Mouse (Mus musculus) forebrain, embryonic 10.5 days (tissue): ENCODE measurements around the gene Olfr1417. TPM values are rescaled to one million over a fixed set of nuclear protein-coding genes. Genes with fewer than 3 reads are reported as not detected.

Source experiments
- DNase-seq: peaks from one replicate; pipeline ENCODE4 v3.0.0-alpha.2; 2017; ENCODE audit warnings: low spot score; ENCODE audit errors: extremely low spot score
- H3K27ac ChIP-seq: fragments of 300-500 bp; sonication (generic); 2 replicates; pipeline ENCODE4 v1.5.1; 2016; ENCODE audit warnings: mild to moderate bottlenecking
- H3K27me3 ChIP-seq: fragments of 300-500 bp; sonication (generic); 2 replicates; pipeline ENCODE4 v1.6.1; 2016; ENCODE audit warnings: mild to moderate bottlenecking; ENCODE audit not compliant: poor library complexity, severe bottlenecking
- H3K36me3 ChIP-seq: fragments of 300-500 bp; sonication (generic); replicated peaks from 2 replicates; pipeline ENCODE4 v1.6.1; 2016; ENCODE audit warnings: mild to moderate bottlenecking, moderate library complexity
- H3K4me1 ChIP-seq: fragments of 300-500 bp; sonication (generic); 2 replicates; pipeline ENCODE4 v1.6.1; 2016
- H3K4me3 ChIP-seq: fragments of 300-500 bp; sonication (generic); 2 replicates; pipeline ENCODE4 v1.5.1; 2016; ENCODE audit warnings: mild to moderate bottlenecking, moderate library complexity
- H3K9me3 ChIP-seq: fragments of 300-500 bp; sonication (generic); 2 replicates; pipeline ENCODE4 v1.6.1; 2016; ENCODE audit warnings: mild to moderate bottlenecking, moderate library complexity
- WGBS: fragments of 180-500 bp; shearing (Covaris S2); methylation state at CpG from one replicate; pipeline ENCODE4 v1.1.7; 2016; 5-methylcytosine and 5-hydroxymethylcytosine counted together
- polyA plus RNA-seq: library from polyadenylated mRNA; unstranded; fragments of >200 nt; fragmentation: Nextera tagmentation; extraction: Ambion mirVana; gene quantifications from 2 replicates; pipeline ENCODE4 v1.2.1, GENCODE M21; 2016

The Olfr1417 gene
- polyA plus RNA-seq, 1 experiment from 2014 or later, result 0.06 TPM

DNA sequence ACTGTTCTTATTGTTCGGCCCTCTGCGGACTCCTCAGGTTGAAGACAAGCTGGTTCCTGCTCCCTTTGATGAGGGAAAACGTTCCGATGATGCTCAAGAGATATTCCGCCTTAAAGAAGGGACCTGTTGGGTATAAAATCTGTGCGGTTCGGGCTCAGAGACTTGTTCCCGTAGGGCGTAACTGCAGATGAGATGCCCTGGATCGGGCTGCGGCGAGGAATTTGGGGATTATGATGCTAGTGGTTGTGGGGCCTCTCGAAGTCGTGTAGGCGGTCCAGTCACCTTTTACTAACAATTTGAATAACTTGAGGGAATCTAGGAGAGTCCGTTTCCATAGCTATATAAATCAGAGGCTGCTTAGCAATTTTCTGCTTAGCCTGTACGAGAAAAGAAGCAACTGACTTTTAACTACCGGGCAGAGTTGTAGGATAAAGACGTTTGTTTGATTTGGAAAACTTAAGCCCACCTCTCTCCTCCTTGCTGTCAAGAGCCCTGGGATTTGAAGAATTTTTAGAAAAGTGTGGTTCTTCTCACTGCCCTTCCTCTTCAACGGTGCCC is 19.8 kb downstream of the Olfr1417 start, which contains the start of gene Stx3:
Stx3 (minus strand) TSS at position 261 of the 558 bp plus-strand sequence.
- H3K27ac ChIP-seq, result peak within 1 kb of the TSS; percentile 80
- 1% methylated on average over 20 of the region's 20 CpGs for WGBS
- peaks cover 27% of the 10 kb centered on the region for H3K4me1 ChIP-seq

DNA sequence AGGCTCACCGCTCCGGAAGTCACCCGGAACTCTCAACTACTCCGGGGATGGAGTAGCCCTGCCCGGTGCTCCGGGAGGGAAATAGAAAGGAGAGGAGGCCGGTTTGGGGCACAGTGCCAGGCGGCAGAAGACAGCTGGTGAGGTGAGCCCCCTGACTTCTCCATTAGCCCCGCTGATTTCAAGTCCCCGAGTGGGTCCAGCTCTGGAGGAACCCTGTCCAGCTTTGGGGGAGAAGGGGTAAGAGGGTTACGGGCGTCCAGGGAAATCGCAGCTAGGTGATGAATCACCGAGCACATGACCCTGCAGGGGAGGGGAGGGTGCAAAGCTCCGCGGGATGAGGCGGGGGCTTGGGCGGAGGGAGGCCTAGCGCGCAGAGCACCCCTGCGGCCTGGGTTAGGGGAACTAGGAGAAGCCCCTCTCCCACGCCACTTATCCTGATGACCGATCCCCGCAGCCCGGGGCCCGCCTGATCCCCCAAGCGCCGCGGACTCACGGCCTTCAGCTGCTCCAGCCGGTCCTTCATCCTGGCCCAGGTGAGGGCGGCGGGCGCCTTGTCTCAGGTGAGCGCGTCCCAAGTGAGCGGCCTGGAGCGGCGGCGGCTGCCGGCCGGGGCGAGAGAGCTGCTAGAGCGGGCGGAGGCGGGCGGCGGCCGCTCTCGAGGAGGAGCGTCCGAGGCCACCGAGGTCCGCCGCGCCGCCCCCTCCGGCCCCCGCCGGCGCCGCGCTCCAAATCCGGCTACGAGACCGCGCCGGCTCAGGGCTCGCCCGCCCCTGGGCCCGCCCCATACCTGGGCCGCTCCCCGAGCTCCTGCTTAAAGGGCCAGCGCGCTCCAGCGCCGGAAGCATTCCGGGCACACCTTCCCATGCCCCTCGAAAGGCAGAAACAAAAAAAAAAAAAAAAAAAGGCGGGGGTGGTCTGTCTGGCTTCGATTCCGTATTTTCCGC is 20.5 kb downstream of the Olfr1417 start:
- peak overlapping the region; percentile 70 for H3K4me3 ChIP-seq
- DNase-seq, result peak; percentile 40
- H3K9me3 ChIP-seq, result no peaks in the 10 kb centered on the region
- peak overlapping the region; percentile 80 for H3K27ac ChIP-seq
- H3K36me3 ChIP-seq, result no peaks in the 10 kb centered on the region
- H3K27me3 ChIP-seq, result peaks cover 57% of the 10 kb centered on the region
- peaks cover 34% of the 10 kb centered on the region for H3K4me1 ChIP-seq
- WGBS, result under 1% methylated on average over 82 of the region's 83 CpGs

More for the DNA sequence above, 19.8 kb downstream of the Olfr1417 start, which contains the start of gene Stx3:
- Histone ChIP-seq H3K9me3 (no peaks in the 10 kb centered on the region), H3K36me3 (no peaks in the 10 kb centered on the region), H3K4me3 (peak within 1 kb of the TSS; percentile 70), H3K27me3 (peaks cover 57% of the 10 kb centered on the region)
- no peak for DNase-seq

DNA sequence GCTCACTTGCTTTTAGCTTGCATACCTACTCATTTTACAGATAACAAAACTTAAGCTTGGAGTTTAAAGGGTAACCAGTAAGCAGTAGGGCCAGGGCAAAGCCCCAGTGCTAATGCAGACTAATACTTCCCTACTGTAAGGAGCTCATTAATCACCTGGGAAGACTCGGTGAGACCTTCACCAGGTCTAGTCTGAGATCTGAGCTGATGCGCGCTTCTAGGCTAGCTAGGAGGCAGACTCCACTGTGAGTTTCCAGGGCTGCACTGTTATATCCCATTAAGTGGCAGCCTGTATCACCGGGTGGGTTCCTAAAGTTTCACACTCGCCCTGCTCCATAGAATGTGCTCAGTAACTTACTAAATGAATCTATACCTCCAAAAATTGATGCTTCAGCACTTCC is 21.4 kb downstream of the Olfr1417 start:
- H3K36me3 ChIP-seq, result no peaks in the 10 kb centered on the region
- no peak for DNase-seq
- H3K4me1 ChIP-seq, result peaks cover 43% of the 10 kb centered on the region
- peak overlapping the region; percentile 70 for H3K4me3 ChIP-seq
- WGBS, result 10% methylated on average over 5 of the region's 5 CpGs
- no peak overlapping the region for H3K27ac ChIP-seq
- no peaks in the 10 kb centered on the region for H3K9me3 ChIP-seq
- peaks cover 57% of the 10 kb centered on the region for H3K27me3 ChIP-seq

DNA sequence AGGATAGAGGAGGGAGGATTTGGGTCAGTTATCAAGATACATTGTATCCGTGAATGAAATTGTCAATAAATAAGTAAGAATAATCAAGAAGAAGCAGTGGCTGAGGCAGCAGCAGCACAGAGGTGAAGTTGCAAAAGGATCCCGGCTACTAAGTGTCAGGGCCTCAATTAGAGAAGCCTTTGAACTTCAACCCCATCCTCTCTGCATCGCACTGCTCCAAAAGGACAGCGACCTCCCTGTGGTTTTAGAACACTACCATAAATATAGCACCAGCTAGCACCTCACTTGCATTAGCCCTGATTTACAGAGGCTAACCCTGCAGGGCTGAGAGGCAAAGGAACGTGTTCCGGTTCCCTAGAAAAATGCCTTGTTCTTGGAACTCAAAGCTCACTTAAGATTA is 22.3 kb downstream of the Olfr1417 start:
- Histone ChIP-seq H3K27me3 (peaks cover 57% of the 10 kb centered on the region), H3K27ac (no peak overlapping the region), H3K36me3 (no peaks in the 10 kb centered on the region), H3K4me3 (no peak overlapping the region), H3K4me1 (peaks cover 52% of the 10 kb centered on the region), H3K9me3 (no peaks in the 10 kb centered on the region)
- no peak for DNase-seq
- WGBS, result 60% methylated on average over 6 of the region's 6 CpGs

DNA sequence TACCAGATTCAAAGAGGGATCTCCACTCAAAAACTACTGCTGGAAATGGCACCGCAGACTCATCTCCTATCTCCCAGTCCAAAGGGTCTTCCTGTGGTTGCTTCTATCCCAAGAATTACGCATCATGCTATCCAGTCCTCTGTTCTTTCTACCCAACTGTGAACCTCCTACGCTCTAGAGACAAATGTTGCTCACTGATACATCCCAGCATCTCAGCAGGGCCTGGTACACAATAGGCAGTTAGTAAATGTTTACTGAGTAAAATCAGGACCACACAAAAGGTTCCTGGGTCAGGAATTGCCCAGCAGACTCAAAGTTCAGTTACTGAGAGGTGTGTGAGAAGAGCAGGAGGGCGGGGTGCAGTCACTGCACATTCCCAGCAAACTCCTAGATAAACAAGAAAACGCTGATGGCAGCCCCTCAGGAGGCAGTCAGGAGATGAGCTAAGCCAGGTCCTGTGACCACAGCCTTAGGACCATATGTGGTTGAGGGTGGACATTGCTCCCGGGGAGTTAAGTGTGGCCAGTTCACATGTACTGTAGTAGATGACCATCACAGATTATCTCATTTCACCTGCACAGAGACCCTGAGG is 24.2 kb downstream of the Olfr1417 start:
- WGBS, result 87% methylated on average over 6 of the region's 6 CpGs
- Histone ChIP-seq H3K36me3 (no peaks in the 10 kb centered on the region), H3K27ac (no peak overlapping the region), H3K27me3 (peaks cover 52% of the 10 kb centered on the region), H3K4me3 (no peak overlapping the region), H3K9me3 (no peaks in the 10 kb centered on the region), H3K4me1 (peaks cover 59% of the 10 kb centered on the region)
- DNase-seq, result no peak

DNA sequence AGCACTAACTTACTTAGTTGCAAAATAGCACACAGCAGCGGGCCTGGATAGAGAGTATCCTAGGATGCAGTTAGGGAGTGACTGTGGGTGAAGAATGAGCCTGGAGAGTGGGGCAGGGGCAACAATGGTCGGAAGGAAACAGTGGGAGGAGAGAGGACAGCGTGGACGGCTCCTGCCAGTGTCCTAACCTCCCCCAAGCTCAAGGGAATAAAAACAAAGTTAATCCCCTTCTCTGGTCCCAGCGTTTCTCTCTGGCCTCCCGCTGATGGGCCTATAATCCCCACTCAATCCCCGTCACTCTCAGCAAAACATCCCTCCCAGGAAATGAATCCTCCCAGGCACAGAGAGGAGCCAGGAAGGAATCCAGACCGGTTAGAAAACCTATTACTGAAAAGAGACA is 25.4 kb downstream of the Olfr1417 start:
- H3K27ac ChIP-seq, result peak overlapping the region; percentile 65; the same call in 1 of the 2 replicates
- H3K4me3 ChIP-seq, result 0 out of 2 replicates have a peak overlapping the region, but pooled peaks have one; percentile 5
- peak; percentile 27 for DNase-seq
- H3K36me3 ChIP-seq, result no peaks in the 10 kb centered on the region
- peaks cover 40% of the 10 kb centered on the region for H3K27me3 ChIP-seq
- peaks cover 50% of the 10 kb centered on the region for H3K4me1 ChIP-seq
- WGBS, result 5% methylated on average over 8 of the region's 8 CpGs
- H3K9me3 ChIP-seq, result no peaks in the 10 kb centered on the region

DNA sequence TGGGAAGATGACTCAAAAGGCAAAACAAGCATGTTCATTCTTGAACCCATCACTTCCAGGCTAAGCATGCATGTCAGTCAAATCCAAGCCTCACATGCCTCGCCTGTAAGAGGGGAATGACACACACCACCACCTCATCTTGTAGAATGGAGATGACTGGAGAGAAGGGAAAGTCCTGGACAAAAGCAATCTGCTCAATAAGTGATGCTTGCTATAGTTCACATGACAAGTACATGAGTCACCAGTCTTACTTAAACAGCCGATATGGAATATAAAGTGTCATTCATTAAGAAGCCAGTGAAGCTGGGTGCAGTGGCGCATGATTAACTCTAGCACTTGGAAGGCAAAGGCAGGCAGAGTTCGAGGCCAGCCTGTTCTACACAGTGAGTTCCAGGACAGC is 25.9 kb downstream of the Olfr1417 start:
- H3K36me3 ChIP-seq, result no peaks in the 10 kb centered on the region
- 73% methylated on average over 4 of the region's 4 CpGs for WGBS
- no peak overlapping the region for H3K27ac ChIP-seq
- DNase-seq, result no peak
- peaks cover 45% of the 10 kb centered on the region for H3K4me1 ChIP-seq
- no peaks in the 10 kb centered on the region for H3K9me3 ChIP-seq
- peaks cover 35% of the 10 kb centered on the region for H3K27me3 ChIP-seq
- H3K4me3 ChIP-seq, result no peak overlapping the region

DNA sequence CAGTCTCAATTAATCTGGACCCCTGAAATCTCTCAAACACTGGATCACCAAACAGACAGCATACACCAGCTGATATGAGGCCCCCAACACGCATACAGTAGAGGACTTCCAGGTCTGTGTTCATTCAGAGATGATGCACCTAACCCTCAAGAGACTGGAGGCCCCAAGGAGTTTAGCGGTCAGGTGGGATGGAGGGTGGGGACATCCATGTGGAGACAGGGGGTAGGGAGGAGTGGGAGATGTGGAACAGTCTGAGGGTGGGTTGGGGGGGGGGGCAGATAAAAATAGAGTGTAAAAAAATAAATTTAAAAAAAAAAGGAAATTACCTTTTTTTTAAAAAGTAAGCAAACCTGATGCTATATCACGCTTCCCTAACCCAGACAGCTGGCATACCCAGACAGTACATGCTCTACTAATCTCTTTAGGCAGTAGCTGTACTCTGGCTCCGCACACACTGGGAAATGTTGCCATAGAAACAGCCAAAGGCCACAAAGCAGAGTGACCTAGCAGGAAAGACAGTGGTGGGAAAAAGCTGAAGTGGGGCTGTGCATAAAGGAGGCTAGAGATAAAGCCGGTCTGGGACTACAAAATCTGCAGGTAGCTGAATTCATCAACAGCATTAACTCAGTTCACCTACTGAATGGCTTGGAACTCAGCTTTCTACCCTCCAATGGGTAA is 27.2 kb downstream of the Olfr1417 start:
- peaks cover 47% of the 10 kb centered on the region for H3K4me1 ChIP-seq
- peak; percentile 50 for DNase-seq
- H3K9me3 ChIP-seq, result no peaks in the 10 kb centered on the region
- H3K36me3 ChIP-seq, result no peaks in the 10 kb centered on the region
- WGBS, result 43% methylated on average over 5 of the region's 5 CpGs
- H3K27ac ChIP-seq, result peak overlapping the region; percentile 67
- peaks cover 22% of the 10 kb centered on the region for H3K27me3 ChIP-seq
- H3K4me3 ChIP-seq, result no peak overlapping the region

DNA sequence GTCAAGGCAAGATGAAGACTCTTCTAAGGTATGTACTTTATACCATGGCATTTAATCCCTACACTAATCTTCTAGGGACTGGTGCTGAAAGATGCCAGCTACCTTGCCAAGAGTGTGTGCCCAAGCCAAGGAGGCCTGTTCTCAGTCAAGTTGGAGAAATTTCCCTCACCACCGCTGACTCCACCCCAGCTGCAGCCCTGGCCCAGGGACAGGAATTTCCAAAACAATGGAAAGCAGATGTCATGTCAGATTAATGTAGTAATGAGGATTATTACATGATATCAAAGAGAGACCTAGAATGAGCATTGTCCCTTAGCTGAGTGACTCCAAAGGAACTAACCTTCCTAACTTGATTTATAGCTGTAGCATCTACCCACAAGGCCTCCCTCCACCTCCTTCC is 28.2 kb downstream of the Olfr1417 start:
- no peak overlapping the region for H3K27ac ChIP-seq
- peaks cover 47% of the 10 kb centered on the region for H3K4me1 ChIP-seq
- no peaks in the 10 kb centered on the region for H3K36me3 ChIP-seq
- H3K27me3 ChIP-seq, result peaks cover 12% of the 10 kb centered on the region
- H3K9me3 ChIP-seq, result no peaks in the 10 kb centered on the region
- no peak for DNase-seq
- no peak overlapping the region for H3K4me3 ChIP-seq
- 66% methylated on average over 1 of the region's 1 CpGs for WGBS

DNA sequence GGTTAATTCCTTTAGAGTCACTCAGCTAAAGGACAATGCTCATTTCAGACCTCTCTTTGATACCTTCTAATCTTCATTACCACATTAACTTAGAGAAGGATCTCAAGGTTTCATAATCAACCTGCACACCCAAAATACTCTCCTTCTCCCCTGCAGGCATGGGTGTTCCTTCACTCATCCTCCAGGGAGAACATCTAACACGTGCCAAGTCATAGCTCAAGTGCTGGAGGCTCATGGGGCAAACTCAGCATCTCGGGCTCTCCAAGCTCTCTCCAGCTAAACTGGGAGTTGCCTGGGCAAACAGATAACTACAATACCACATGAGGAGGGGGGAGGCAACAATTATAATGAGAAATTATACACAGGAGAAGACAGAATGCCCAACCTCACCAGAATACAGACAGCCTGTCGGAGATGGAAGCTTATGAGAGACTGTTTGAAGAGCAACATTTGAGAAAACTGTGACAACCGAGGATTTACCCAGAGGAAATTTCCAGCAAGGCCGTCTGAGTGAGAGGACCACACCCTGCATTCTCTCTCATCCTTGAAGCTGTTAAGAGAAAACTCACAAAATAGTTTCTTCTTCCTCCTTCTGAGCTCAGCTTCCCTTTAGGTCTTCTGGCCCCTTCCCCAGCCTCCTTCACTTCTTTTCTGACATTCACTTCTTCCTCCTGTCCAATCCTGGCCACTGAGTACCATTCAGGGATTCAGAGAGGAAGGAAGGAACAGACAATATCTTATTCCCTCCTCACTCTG is 28.8 kb downstream of the Olfr1417 start:
- Histone ChIP-seq H3K36me3 (no peaks in the 10 kb centered on the region), H3K4me1 (peaks cover 47% of the 10 kb centered on the region), H3K27me3 (peaks cover 6% of the 10 kb centered on the region; the same call in 1 of the 2 replicates), H3K9me3 (no peaks in the 10 kb centered on the region), H3K27ac (no peak overlapping the region), H3K4me3 (no peak overlapping the region)
- DNase-seq, result no peak
- WGBS, result 83% methylated on average over 5 of the region's 5 CpGs

DNA sequence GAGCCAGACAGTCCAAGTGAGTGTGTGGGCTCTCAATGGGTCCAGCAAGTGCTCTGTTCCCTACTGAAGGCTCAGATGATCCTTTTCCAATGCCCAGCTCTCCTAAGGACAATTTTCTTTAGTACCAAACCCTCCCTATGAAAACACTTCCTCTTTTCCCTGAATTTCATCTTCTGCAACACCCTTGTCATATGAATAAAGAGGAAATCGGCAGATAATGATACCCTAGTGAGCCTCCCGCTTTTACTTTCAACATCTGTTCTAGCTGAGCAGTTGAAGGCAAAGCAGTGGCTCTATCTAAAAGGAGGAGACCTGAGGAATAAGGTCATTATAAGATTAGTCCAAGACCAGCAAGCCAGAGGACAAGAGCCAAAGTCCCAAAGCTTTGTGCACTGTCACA is 30.6 kb downstream of the Olfr1417 start:
- H3K4me1 ChIP-seq, result peaks cover 31% of the 10 kb centered on the region
- H3K27me3 ChIP-seq, result no peaks in the 10 kb centered on the region
- 94% methylated on average over 2 of the region's 2 CpGs for WGBS
- DNase-seq, result no peak
- no peak overlapping the region for H3K4me3 ChIP-seq
- H3K27ac ChIP-seq, result no peak overlapping the region
- H3K36me3 ChIP-seq, result no peaks in the 10 kb centered on the region
- H3K9me3 ChIP-seq, result no peaks in the 10 kb centered on the region

DNA sequence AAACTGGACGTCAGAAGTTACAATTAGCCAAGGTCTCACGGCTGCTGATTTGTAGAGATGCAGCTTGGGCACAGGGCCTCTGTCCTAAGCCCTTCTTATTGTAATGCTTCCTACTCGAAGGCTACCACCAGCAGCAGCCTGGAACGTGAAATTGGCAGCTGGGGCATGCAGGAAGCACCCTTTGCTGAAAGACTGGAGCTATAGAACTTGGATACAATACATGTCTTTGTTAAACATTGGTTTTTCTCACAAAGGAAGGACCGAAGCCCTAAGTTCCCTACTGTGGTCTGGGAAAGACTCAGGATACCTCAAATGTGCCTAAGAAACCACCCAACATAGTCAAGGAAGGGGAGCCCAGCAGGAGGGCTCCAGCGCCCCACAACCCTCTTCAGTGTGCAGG is 31.2 kb downstream of the Olfr1417 start:
- Histone ChIP-seq H3K4me3 (no peak overlapping the region), H3K9me3 (no peaks in the 10 kb centered on the region), H3K36me3 (no peaks in the 10 kb centered on the region), H3K27ac (no peak overlapping the region), H3K27me3 (no peaks in the 10 kb centered on the region), H3K4me1 (peaks cover 25% of the 10 kb centered on the region)
- WGBS, result 36% methylated on average over 6 of the region's 6 CpGs
- no peak for DNase-seq
